Mouse (Mus musculus): ENCODE results near the gene Gjb2.
A peak's percentile ranks its signal among the peaks of the same experiment; 100 is the strongest.

Gene Gjb2

DNA sequence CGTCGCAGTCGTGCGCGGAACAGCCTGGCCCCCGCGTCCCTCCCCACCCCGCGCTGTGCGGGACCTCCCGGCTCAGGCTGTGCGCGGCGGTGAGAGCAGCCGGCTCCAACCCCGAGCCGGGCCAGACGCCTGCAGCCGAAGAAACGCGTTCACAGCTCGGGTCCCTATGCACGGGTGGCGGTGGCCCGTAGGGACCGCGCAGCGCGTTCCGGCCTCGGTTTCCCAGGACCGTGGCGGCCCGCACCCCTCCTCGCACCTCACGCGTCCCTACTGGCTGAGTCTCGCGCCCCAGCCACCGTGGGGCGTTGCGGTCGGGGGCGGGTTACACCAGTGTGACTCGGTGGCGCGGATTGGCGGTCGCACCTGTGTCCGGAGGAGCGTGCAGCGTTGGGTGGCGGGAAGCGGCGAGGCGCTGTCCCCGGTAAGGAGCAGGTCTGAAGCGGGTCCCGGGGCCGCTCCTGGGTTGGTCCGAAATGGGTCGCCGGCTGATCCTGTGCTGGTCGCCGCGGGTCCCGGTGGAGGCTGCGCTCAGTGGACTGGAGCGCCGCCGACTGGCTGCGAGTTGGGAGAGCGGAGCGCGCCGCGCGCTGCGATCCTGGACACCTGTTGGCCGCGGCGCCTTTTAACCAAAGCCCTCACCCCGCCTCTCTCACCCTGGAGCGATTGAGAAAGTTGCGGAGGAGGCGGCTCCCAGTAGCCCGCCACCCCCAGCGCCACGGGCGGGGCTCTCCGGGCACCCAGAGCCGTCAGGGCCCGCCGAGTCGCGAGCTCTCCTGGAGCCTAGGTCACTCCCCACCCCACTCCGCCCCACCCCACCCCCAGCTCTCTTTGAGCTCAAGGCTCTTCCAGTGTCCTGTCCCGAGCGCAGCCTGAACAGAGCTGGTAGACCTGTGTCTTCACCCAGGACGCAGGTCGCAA lies at the start of gene Gjb2:
Gene Gjb2 (minus strand): TSS at position 597 of the 918 bp plus-strand sequence.
- DNase-seq, result peak; percentile 8

DNA sequence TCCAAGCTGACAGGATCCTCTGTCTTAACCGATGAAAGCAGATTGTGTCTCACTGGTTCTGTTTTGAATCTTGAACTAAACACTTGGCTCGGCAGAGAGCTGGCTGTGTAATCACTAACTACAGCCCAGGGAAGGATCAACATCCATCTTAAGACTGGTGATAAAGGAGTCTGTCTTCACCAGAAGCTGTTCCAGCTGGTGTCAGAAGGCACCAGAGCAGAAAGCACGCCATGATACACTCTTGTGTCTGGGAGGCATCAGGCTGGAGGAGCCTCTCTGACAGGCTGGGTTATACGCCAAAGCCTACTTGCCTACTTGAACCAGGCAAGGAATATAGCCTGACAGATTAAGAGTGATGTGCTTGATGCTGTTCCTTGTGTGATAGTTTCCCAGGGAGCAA lies 41.2 kb upstream of the Gjb2 start:
- DNase-seq, result no peak

DNA sequence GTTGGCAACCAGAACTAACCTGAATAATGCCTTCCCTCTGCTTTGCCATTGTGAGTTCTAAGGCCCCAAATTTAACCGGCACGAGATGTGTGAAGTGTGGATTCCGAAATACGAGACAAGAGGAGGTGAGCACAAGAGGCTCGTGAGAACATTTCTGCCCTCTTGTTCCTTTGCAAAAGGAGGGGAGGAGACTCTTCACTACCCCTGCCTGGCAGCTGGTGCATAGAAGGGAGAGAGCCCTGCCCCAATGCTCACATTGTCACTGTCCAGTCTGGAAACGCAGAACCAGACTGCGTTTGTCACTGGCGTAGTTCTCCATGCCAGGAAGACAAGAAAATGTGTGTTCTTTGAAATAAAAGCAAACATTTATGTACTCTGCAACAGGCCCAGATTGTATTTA lies 30.8 kb upstream of the Gjb2 start:
- no peak for DNase-seq

DNA sequence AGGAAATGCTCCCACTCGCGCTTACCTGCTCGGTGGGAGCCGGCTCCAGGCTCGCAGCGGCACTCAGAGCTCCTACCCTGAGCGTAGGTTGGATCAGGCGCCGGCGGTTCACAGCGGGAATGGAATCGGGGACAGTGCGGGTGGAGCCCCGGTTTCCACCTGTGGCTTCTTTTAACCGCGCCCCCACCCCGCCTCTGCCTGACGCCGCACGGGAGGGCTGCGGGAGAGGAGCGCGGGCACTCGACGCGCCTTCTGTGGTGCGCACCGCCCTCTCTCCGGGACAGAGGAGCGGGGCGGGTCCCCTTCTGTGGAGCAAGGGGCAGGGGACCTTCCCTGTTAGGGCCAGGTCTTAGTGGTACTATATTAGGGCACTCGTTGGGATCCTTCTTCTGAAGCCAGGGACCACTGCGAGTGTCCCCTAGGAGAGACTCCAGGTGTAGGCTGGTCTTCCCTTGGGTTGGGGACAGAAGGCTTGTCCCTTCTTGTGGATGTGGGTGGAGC lies 28.7 kb upstream of the Gjb2 start, which contains the start of gene Gjb6:
Gene Gjb6 (minus strand): TSS at position 451 of the 501 bp plus-strand sequence.
- DNase-seq, result no peak

DNA sequence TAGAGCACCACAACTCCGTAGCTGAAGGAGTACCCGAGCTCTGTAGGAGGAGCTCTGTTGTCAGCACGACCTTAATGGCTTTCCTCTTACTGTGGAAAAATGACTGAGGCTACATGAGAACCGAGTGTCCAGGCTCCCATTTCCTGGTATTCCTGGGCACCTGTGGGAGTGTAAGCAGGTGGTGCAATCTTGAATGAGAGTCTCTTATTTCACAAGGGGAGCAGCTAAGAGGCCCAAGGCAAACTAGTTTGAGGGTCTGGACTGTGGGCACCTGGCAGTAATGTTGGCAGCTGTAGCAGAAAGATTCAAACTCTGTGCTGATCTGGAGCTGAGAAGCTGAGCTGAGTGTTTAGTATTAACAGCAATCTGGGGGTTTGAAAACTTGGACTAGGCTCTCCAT lies 22.9 kb upstream of the Gjb2 start:
- no peak for DNase-seq

GRCm38 (mm10) chr14:57122295-57122694 lies 17.8 kb upstream of the Gjb2 start:
- no peak for DNase-seq

DNA sequence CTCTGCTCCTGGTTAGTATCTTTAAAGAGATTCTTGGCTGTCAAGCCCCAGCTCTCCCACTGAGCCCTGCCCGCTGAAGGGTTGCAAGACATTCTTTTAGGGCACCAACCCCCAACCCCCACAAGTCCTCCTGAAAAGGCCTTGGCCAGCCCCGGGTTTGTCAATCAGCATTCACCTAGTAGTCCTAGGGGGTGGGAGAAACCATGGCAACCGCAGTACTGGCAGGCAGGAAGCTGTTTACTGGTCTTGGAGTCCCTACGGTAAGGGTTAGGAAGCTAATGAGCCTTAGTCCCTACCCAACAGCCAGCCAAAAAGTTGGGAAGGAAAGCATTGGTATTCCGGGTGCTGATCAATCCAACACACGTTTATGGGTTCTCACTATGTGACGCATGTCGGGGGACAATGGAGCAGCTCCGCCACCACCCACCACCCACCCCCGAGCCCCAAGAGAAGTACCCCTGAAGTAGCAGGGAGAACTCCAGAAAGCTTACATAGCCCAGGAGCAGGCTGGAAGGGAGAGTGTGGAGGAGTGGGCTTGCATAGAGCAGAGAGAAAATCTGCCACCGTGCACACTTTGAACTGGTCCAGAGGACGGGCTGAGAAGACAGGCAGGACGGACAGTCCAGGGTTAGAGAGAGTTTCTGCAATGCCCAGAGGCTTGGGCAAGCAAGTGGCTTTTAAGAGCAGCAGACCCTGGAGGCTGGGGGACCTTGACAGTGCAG lies 11.5 kb upstream of the Gjb2 start, which contains the start of gene Gm4491:
Gene Gm4491 (minus strand): TSS at position 61 of the 722 bp plus-strand sequence.
- peak; percentile 54 for DNase-seq

DNA sequence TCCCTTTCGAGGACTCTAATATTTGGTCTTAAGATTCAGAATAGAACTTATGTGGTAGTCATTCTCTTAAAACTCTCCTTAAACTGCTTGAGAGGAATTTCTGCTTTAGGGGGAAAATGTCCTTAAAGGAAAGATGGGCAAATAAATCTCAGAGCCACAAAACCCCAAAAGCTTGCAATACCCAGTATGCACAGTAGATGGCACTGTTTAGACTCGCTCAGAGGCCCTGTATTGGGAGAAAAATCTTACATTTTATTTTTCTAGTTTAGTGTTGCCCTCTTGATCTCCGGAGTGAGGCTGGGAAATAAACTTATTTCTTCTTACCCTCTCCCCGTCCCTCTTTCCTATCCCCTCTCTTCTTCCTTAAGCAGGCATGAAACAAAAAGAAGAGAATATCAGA lies 4.7 kb upstream of the Gjb2 start:
- no peak for DNase-seq

GRCm38 (mm10) chr14:57107916-57108315 lies 3.4 kb upstream of the Gjb2 start:
- no peak for DNase-seq

- no peak for DNase-seq
Measured at GRCm38 (mm10) chr14:57107091-57107490, 2.6 kb upstream of the Gjb2 start.

- no peak for DNase-seq
Measured at GRCm38 (mm10) chr14:57105721-57106120, 1.2 kb upstream of the Gjb2 start.

- no peak for DNase-seq
Measured at GRCm38 (mm10) chr14:57105111-57105510, 609 bp upstream of the Gjb2 start.

- DNase-seq, result no peak
Measured at GRCm38 (mm10) chr14:57103711-57104105, 794 bp downstream of the Gjb2 start.

- DNase-seq, result no peak
Measured at GRCm38 (mm10) chr14:57103121-57103520, 1.4 kb downstream of the Gjb2 start.

DNA sequence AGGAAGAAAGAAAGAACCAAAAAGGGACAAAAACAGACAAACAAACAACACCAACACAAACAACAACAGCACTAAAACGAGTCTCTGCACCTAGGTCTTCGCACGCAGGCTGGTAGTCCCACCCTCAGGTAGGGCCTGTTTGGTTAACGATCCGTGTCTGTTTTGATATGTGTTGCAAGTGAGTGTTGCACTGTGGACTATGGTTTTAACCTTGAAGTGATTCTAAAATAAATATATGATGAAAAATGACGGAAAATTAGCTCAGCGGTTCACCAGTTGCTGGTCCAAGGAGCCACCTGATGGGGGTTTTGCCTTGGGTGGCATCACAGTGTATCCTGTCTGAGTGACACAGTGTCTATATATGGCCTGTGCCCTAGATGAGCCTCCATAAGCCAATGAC lies 2.9 kb downstream of the Gjb2 start:
- no peak for DNase-seq

DNA sequence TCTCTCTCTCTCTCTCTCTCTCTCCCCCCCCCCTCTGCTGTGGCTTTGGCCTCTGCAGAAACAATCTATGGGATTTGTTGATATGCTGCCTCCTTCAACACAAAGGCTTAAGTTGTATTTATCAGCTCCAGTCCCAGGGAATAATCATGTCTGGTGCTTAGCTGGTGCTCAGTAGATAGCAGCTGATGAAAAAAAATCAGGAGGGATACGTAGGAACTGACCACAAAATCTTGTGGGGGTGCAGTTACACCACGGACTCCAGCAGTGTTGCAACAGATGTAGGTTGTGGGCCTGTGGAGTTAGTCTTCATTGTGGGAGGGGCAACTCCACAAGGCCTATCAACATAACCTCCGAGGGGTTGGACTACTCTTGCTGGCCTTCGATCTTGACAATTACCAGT lies 8.6 kb downstream of the Gjb2 start:
- DNase-seq, result no peak

- peak; percentile 9 for DNase-seq
Measured at GRCm38 (mm10) chr14:57093029-57093428, 11.5 kb downstream of the Gjb2 start.

DNA sequence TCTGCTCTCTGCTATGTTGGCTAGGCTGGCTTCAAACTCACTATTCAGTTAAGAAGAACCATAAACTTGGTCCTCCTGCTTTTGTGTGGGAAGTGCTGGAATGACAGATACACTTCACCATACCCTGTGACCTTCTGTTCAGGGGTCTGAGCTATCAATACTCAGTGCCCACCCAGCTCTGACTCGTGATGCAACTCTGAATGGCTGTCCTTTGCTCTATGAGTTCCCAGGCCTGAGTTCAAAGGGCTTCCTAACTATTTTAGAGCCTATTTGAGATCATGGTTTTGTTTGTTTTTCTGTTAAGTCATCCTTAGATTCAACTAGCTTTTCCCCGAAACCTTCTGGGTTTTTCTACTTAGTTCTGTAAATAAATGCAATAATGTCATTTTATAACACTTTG lies 14.5 kb downstream of the Gjb2 start:
- no peak for DNase-seq

DNA sequence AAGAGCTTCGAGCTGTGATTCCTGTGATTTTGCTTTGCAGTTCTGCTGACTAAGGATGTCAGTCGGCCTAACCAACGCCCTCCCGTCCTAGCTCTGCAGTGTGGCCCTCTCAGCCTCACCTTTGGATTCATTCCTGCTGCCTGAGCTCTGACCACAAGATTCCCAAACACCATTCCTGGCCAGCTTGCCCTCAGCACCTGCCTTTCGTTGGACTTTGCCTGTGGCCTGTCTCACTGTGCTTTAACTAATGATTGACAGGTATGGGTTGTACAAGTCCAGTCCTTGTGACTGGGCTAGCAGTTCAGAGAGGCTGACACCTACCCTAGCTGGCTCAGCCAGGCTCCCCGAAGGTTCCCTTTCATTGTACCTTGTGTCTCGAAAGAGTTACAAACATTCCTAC lies 15.4 kb downstream of the Gjb2 start:
- no peak for DNase-seq

DNA sequence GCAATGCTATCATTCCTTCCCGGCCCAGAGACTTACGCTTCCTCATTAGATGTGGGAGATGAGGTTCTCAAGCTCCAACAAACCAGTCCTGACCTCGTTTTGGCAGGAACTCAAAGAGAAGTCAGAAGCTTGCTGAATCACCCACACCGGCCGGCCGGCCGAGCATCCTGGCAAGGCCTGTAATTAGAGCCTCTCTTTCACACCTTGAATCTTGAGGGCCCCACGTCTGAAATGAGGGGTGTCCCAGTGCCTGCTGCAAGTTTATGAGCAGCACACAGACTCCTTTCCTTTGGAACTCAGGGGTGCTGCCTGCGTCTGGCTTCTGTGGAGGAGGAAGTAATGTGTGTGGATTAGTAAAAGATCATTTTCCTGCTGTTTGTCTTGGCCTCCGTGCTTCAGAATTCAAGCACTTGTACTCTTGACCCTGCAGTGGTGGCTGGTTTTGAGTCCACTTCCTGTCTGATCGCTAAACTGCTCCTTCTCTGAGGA lies 20.3 kb downstream of the Gjb2 start:
- no peak for DNase-seq

- DNase-seq, result no peak
Measured at GRCm38 (mm10) chr14:57082863-57083262, 21.6 kb downstream of the Gjb2 start.

DNA sequence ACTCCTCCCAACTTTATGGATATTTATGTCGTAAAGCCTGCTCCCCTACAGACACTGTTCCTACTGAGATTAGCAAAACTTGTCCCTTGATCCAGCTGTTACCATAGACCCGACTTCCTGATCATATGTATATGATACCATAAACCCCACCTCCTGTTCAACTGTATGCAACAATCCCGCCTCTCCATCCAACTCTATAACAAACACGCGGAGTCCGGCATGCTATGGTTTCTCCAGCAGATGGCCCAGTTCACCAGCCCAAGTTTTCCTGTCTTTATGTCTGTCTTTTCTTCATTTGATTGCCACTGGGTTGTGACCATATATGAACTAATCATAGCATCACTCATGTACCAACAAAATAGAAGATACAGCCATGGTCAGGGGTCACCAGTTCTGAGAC lies 29.0 kb downstream of the Gjb2 start:
- no peak for DNase-seq

DNA sequence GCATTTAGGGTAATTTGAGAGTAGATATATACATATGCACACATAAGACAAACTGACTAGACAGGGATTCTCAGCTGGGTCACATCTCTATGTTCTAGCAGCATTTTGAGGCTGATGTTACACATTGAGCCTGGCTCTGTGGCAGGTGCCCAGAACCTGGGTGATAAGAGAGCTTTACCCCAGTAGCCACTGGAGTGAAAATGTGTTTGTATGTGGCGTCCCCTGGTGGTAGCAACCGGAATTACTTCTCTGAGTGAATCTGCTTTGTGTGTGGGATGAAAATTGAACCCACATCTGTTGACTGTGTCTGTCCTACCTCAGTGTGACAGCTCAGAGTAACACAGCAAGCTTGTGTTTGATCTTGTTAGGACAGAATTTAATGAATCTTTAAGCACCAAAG lies 34.6 kb downstream of the Gjb2 start:
- peak; percentile 10 for DNase-seq

DNA sequence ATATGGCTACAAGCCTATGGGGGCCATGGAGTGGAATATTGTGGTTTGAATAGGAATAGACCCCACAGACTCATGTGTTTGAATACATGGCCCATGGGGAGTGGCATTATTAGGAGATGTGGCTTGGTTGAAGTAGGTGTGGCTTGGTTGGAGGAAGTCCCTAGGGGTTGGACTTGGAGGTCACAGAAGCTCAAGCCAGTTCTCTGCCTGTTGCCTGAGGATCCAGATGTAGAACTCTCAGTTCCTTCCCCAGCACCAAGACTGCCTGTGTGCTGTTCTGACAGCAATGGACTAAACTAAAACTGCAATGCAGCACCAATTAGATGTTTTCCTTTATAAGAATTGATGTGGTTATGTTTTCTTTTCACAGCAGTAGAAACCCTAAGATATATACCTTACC lies 38.4 kb downstream of the Gjb2 start:
- DNase-seq, result no peak
